Mouse (Mus musculus): ENCODE measurements around the gene Abcd1. TPM values are rescaled to one million over a fixed set of nuclear protein-coding genes. Genes with fewer than 3 reads are reported as not detected.

Gene Abcd1
- total RNA-seq (2017): 8.0 and 18.6 TPM in 2 replicates

DNA sequence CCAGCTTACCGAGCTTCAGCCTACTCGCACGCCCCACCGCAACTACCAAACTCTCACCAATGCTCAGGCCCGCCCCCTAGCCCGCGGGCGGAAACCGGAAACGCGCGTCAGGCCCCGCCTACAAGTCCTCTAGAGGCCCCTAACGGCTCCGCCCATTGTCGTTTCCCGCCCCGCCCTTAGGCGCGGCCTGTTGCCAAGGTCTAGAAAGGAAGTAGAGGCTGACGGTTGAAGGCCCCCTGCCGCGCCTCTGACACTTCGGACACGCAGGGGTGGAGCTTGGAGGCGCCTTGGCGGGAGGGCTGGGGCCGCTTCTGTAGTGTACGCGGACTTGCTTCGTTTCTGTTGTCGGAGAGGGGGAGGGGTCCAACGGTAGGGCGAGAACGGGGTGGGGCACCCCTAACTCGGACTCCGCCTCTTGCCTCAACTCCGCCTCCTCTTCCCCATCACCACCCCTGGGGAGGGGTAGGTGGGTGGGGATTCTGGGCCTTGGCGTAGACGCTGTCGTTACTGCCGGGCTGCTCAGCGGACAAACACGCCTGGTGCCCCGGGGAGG, at the start of gene Abcd1, which contains the start of gene Bcap31:
TSS of gene Abcd1 (plus strand) at position 489 of the 553 bp plus-strand sequence.
TSS of gene Bcap31 (minus strand) at position 67 of the 553 bp plus-strand sequence.
- ATAC-seq (replicated peaks in 1 of 2; ENCODE audit: insufficient read depth in 1 of 2, low FRiP score in 2 of 2, low TSS enrichment in 1 of 2, low read depth in 1 of 2, poor library complexity in 2 of 2, severe bottlenecking in 2 of 2): peak; percentile 78 to 89

GRCm38 (mm10) chrX:73672031-73672431, 44.4 kb upstream of the Abcd1 start:
- peak; percentile 59 to 75; a peak in 3 of 4 replicates for ATAC-seq (replicated peaks in 1 of 2; ENCODE audit: insufficient read depth in 1 of 2, low FRiP score in 2 of 2, low TSS enrichment in 1 of 2, low read depth in 1 of 2, poor library complexity in 2 of 2, severe bottlenecking in 2 of 2)

- no peak for ATAC-seq (replicated peaks in 1 of 2; ENCODE audit: insufficient read depth in 1 of 2, low FRiP score in 2 of 2, low TSS enrichment in 1 of 2, low read depth in 1 of 2, poor library complexity in 2 of 2, severe bottlenecking in 2 of 2)
These were observed 43.3 kb upstream of the Abcd1 start, which contains the start of gene Slc6a8 for GRCm38 (mm10) chrX:73672879-73673618. Gene Slc6a8, plus strand, starts transcription at chrX:73673150.

GRCm38 (mm10) chrX:73673619-73673967, 42.8 kb upstream of the Abcd1 start:
- ATAC-seq (replicated peaks in 1 of 2; ENCODE audit: insufficient read depth in 1 of 2, low FRiP score in 2 of 2, low TSS enrichment in 1 of 2, low read depth in 1 of 2, poor library complexity in 2 of 2, severe bottlenecking in 2 of 2): no peak

GRCm38 (mm10) chrX:73673968-73674661, 42.3 kb upstream of the Abcd1 start:
- ATAC-seq (replicated peaks in 1 of 2; ENCODE audit: insufficient read depth in 1 of 2, low FRiP score in 2 of 2, low TSS enrichment in 1 of 2, low read depth in 1 of 2, poor library complexity in 2 of 2, severe bottlenecking in 2 of 2): no peak

- no peak for ATAC-seq (replicated peaks in 1 of 2; ENCODE audit: insufficient read depth in 1 of 2, low FRiP score in 2 of 2, low TSS enrichment in 1 of 2, low read depth in 1 of 2, poor library complexity in 2 of 2, severe bottlenecking in 2 of 2)
These were observed 41.2 kb upstream of the Abcd1 start for GRCm38 (mm10) chrX:73675231-73675630.

DNA sequence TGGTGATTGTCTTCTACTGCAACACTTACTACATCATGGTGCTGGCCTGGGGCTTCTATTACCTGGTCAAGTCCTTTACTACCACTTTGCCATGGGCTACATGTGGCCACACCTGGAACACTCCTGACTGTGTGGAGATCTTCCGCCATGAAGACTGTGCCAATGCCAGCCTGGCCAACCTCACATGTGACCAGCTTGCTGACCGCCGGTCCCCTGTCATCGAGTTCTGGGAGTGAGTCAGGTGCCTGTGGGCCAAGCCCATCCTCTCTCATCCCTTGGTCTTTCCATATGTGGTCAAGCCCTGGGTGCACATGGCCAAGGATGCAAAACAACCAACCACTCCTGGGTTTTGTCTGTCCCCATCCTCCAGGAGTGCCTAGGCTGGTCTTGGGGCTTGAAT, 39.7 kb upstream of the Abcd1 start:
- ATAC-seq (replicated peaks in 1 of 2; ENCODE audit: insufficient read depth in 1 of 2, low FRiP score in 2 of 2, low TSS enrichment in 1 of 2, low read depth in 1 of 2, poor library complexity in 2 of 2, severe bottlenecking in 2 of 2): no peak

DNA sequence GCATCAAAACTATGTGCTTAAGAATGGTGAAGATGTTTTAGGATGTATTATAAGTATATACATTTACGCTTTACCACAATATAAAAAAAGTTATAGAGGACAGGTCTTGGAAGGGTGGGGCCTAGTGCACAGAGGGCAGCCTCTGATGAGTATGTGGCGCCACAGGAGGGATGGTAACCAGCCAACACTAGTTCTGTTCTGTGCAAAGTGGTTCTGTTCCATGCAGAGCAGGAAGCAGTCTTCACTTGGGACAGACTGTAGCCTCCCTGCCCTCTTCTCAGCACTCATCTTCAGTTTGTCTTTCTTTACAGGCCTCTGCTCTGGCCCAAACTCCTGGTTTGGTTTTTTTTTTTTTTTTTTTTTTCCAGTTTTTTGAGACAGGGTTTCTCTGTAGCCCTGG, 32.2 kb upstream of the Abcd1 start:
- no peak for ATAC-seq (replicated peaks in 1 of 2; ENCODE audit: insufficient read depth in 1 of 2, low FRiP score in 2 of 2, low TSS enrichment in 1 of 2, low read depth in 1 of 2, poor library complexity in 2 of 2, severe bottlenecking in 2 of 2)

DNA sequence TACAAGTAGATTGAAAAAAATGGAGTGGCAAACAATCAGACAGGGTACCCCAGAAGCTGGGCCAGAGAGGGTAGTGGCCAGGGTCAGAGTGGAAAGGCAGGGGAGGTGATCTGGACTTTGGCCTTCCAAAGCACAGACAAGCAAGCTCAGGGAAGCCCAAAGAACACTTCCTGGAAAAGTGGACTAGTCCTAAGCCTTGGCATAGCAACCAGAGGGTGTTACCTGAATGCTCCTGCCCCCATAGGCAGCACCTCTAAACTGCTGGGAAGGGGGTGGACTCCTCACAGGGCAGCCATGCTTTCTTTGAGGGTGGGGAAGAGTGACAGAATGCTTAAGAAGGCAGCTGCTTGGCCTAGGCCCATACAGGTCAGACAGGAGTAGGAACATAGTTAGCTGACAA, 31.4 kb upstream of the Abcd1 start:
- ATAC-seq (replicated peaks in 1 of 2; ENCODE audit: insufficient read depth in 1 of 2, low FRiP score in 2 of 2, low TSS enrichment in 1 of 2, low read depth in 1 of 2, poor library complexity in 2 of 2, severe bottlenecking in 2 of 2): no peak

DNA sequence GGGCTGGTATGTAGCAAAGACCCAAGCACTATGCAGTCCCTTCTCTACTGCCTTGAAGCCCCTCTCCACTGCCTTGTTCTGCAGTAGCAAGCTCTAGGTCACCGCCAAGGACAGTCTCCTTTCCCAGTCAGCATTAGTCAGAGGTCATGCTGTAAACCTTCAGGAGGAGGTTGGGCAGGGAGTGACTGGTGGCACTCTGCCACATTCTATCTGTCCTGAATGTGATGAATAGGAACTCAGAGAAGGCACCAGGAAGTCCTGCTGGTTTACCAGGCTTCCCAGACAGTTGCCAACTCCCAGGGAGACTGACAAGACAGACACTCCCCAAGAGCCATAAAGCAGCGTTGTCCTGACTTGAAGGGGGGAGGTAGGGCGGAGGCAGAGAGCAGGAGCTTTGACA, 30.8 kb upstream of the Abcd1 start:
- ATAC-seq (replicated peaks in 1 of 2; ENCODE audit: insufficient read depth in 1 of 2, low FRiP score in 2 of 2, low TSS enrichment in 1 of 2, low read depth in 1 of 2, poor library complexity in 2 of 2, severe bottlenecking in 2 of 2): no peak

DNA sequence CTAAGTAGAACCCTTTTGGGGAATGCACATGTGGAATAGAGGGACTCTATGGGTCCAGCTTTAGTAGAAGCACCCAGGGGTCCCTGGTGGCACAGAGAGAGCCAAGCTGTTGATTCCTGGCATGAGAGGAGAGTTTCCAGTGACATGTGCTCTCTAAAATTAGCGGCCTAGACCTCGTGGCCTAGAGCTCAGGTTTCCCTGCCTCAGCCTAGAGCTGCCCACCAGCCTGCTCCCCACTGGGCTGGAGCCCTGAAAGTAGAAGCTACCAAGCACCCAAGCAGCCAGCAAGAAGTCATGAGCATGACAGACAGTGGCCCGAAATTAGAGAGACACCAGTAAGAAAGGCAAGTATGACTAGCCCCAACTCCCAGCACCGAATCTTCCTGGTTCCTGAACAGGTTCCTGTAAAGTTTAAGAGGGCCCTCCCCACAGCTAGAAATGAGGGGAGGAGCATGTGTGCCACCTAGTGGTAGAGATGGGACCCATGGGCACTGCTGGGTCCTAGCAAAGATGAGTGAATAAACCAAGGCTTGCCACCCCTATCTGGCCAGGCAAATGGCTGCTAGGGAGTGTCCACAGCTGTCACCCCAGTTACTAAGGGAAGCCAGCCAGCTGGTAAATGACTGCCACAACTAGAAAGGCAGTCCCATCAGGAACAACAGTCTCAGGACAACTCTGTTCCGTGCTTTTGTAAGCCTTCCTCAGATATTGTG, 25.3 kb upstream of the Abcd1 start:
- ATAC-seq (replicated peaks in 1 of 2; ENCODE audit: insufficient read depth in 1 of 2, low FRiP score in 2 of 2, low TSS enrichment in 1 of 2, low read depth in 1 of 2, poor library complexity in 2 of 2, severe bottlenecking in 2 of 2): peak; percentile 71 to 77

GRCm38 (mm10) chrX:73700472-73700871, 15.9 kb upstream of the Abcd1 start:
- no peak for ATAC-seq (replicated peaks in 1 of 2; ENCODE audit: insufficient read depth in 1 of 2, low FRiP score in 2 of 2, low TSS enrichment in 1 of 2, low read depth in 1 of 2, poor library complexity in 2 of 2, severe bottlenecking in 2 of 2)

DNA sequence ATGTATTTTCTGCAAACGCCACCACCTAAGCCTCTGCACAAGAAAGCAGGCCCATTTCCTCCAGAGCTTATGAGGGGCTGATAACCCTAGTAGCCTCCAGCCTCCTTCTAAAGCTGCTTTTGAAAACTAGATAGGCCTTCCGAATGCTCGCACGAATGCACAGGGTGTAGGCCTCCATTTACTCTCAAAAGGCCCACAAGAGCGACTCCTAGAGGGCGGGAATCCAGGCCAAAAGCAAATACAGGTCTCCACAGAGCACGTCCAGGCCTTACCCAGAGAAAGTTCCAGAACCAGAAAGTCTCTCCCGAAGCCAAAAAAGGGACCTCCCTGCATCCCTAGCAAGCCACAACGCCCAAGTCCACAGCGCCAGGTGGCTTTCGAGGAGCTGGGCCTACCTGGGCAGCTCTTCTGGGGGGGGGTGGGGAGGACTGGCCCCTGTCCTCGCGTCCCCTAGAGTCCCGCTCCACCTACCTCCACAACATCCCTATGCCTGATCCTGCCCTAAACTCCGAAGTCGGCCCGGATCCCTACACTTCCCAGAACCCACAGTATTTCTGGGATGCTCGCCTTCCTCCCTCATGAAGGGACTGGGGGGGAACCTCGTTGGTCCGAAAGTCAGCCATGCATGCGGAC, 805 bp upstream of the Abcd1 start:
- 0 out of 4 replicates have a peak, but pooled peaks of 1 of the 2 experiments have one; percentile 12 for ATAC-seq (replicated peaks in 1 of 2; ENCODE audit: insufficient read depth in 1 of 2, low FRiP score in 2 of 2, low TSS enrichment in 1 of 2, low read depth in 1 of 2, poor library complexity in 2 of 2, severe bottlenecking in 2 of 2)

DNA sequence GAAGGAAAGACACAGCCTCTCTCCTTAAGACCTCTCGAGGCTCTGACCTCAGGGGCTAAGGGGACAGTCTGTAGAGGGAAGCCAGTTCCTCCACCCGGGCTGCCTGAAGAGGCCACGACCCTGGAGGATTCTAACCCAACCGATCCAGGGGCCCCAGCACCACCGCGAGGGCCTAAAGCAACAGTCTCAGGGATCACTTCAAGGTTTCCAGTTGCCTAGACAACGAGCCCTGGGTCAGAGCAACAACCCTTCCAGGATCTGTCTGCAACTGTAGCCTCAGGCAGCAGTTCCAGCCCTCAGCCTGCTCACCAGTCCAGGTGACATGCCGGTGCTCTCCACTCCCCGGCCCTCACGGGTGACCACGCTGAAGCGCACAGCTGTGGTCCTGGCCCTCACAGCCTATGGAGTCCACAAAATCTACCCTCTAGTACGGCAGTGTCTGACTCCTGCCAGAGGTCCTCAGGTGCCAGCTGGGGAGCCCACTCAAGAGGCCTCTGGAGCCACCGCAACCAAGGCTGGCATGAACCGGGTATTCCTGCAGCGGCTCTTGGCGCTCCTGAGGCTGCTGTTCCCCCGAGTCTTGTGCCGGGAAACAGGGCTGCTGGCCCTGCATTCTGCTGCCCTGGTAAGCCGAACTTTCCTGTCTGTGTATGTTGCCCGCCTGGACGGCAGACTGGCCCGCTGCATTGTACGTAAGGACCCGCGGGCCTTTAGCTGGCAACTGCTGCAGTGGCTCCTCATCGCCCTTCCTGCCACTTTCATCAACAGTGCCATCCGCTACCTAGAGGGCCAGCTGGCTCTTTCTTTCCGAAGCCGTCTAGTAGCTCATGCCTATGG, 530 bp downstream of the Abcd1 start:
- ATAC-seq (replicated peaks in 1 of 2; ENCODE audit: insufficient read depth in 1 of 2, low FRiP score in 2 of 2, low TSS enrichment in 1 of 2, low read depth in 1 of 2, poor library complexity in 2 of 2, severe bottlenecking in 2 of 2): no peak

DNA sequence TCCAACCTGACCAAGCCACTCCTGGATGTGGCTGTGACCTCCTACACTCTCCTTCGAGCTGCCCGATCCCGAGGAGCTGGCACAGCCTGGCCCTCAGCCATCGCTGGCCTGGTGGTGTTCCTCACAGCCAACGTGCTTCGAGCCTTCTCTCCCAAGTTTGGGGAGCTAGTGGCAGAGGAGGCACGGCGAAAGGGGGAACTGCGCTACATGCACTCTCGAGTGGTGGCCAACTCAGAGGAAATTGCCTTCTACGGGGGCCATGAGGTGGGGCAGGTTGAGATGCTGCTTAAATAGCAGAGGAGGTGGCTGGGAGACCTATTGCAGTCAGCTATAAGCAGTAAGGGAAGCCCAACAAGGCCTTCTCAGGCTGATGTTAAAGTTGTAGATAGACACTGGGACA, 1.3 kb downstream of the Abcd1 start:
- no peak for ATAC-seq (replicated peaks in 1 of 2; ENCODE audit: insufficient read depth in 1 of 2, low FRiP score in 2 of 2, low TSS enrichment in 1 of 2, low read depth in 1 of 2, poor library complexity in 2 of 2, severe bottlenecking in 2 of 2)

DNA sequence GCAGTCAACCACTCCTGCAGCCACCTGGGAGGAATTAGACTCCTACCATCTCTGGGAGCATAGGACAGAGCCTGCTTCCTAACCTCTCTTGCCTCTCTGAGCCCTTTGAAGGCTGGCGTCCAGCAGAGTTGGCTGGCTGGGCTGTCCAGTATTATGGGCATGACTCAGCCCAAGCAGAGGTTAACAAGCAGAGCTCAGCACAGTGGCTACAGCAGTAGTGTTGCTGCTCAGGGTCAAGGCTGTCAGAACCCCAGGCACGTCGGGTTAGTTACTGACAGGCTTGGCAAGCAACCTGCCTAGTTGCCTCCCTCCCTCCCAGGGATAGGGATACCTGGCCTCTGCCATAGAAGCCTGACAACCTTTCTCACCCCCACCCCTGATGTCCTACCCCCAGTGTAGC, 1.9 kb downstream of the Abcd1 start:
- ATAC-seq (replicated peaks in 1 of 2; ENCODE audit: insufficient read depth in 1 of 2, low FRiP score in 2 of 2, low TSS enrichment in 1 of 2, low read depth in 1 of 2, poor library complexity in 2 of 2, severe bottlenecking in 2 of 2): no peak

Measured in hematopoietic stem cell, adult 5-6 weeks (primary cell).